Mouse (Mus musculus) E14TG2a.4 (cell line): ENCODE results near the gene Dok3.

Experiments
- CTCF ChIP-seq: conservative IDR thresholded peaks from 2 replicates; pipeline ENCODE4 v1.5.1; 2014; ENCODE audit warnings: low read length
- NANOG ChIP-seq: IDR thresholded peaks from 2 replicates; pipeline ENCODE4 v1.6.1; 2014; ENCODE audit warnings: borderline replicate concordance, low read length, mixed read lengths

- TF ChIP-seq CTCF (no peak), NANOG (no peak)
These were observed 5.8 kb downstream of the Dok3 start for GRCm38 (mm10) chr13:55523278-55523677.
